Mouse (Mus musculus) mouse embryonic stem cell (cell line): ENCODE results near the gene Tmem198.

ENCODE experiments used
- in situ Hi-C, 2 experiments: fragments of 300-500 bp; cut with MboI; formaldehyde crosslinking; loops; 1 replicate in 1 of 2; 3 replicates in 1 of 2; pipeline ENCODE4 v1.14.3; 2019 to 2020; ENCODE audit warnings: low sequenced_read_pairs in 2 of 2, low pct_unique_long_range_greater_than_20kb in 1 of 2, mixed read lengths in 1 of 2; ENCODE audit not compliant: unreplicated experiment in 1 of 2

The Tmem198 gene

DNA sequence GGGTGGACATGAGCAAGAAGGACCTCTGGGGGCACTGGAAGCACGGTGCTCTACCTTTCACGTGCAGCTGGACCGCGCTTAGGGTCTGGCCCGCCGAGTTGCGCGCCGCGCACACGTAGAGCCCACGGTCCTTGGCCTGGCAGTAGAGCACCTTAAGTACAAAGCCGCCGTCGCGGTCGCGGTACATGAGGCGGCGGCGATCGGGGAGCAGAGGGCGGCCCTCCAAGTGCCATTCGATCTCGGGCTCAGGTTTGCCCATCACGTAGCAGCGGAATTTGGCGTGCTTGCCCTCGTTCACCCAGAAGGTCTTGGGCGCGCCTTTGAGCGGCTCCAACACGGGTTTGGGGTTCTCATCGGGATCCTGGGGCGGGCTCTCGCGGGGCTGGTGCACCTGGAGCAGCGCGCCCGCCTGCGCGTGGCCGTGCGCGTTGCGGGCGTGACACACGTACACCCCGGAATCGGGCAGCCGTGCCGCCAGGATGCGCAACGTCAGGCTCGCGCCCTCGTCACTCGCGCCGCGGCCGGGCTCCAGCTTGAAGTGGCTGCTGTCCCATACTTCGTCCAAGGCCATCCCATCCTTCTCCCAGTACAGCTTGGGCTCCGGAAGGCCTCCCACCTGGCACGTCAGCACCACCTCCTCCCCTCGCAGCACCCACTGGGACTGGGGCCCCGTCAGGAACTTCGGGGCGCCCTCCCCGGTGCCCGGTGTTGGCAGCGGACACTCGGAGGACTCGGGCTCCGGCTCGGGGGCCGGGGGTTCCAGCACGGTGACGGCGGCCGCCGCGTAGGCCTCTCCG lies 26.0 kb downstream of the Tmem198 start:
- in situ Hi-C loops, result no loop called here

DNA sequence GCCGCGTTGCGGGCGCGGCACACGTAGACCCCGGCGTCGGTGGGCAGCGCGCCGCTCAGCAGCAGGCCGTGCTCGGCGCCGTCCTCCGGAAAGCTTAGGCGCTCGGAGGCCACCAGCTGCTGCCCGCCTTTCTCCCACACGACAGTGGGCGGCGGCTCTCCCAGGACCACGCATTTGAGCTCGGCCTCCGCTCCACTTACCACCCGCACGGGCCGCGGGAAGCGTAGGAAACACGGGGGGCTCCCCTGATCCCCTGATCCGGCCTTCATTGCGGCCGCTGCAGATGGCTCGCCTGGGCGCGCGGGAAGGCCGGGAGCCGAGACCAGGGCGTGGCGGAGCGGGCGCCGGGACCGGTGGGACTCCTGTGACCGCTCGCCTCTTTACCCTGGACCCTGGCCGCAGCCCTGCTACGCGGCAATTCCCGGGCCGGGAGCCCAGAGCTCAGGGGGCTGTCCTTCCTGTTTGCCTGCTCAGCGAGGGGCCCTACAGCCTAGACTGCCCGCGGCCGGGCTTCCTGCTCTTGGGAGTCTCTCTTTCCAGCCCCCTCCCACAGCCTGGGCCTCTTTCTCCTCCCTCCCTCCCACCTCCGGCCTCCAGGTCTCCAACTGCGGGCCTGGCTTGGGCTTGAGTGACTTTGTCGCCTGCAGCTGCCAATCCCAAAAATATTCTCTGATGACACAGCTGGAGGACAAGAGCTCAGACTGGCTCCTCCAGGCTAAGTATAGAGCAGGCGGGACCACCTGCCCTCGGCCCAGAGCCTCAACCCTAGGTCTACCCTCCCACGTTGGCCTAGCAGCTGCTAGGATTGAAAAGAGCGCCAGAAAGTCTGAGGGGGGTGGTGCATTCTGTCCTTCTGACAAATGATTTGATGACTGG lies 26.9 kb downstream of the Tmem198 start, which contains the start of gene Obsl1:
Obsl1 (minus strand) TSS at position 497 of the 876 bp plus-strand sequence.
- in situ Hi-C loops, result no loop called here

DNA sequence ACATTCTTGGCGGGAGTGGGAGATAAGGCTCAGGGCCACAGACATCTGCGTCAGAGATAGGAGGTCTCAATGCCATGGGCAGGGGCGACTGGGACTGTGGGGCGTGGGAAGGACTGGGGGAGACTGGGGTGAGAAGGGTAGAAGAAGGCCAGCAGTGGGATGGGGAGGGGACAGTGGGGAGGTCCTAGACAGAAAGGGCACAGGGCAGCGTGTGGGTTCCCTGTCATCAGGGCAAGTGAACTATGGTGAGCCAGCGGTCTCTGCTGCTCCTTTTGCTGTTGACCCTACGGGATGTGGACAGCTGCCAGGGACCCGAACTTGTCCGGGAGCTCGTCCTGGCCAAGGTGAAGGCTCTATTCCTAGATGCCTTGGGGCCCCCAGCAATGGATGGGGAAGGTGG lies 27.7 kb downstream of the Tmem198 start, which contains the start of gene Inha:
Inha (plus strand) TSS at position 72 of the 400 bp plus-strand sequence.
- in situ Hi-C loops, result no loop called here

DNA sequence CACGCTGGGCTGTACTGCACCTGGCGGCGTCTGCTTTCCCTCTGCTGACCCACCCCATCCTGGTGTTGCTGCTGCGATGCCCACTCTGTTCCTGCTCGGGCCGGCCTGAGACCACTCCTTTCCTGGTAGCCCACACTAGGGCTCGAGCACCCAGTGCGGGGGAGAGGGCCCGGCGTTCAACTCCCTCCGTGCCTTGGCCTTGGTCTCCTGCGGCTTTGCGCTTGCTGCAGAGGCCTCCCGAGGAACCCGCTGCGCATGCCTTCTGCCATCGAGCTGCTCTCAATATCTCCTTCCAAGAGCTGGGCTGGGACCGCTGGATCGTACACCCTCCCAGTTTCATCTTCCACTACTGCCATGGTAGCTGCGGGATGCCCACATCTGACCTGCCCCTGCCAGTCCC lies 30.3 kb downstream of the Tmem198 start:
- in situ Hi-C loops, result no loop called here

DNA sequence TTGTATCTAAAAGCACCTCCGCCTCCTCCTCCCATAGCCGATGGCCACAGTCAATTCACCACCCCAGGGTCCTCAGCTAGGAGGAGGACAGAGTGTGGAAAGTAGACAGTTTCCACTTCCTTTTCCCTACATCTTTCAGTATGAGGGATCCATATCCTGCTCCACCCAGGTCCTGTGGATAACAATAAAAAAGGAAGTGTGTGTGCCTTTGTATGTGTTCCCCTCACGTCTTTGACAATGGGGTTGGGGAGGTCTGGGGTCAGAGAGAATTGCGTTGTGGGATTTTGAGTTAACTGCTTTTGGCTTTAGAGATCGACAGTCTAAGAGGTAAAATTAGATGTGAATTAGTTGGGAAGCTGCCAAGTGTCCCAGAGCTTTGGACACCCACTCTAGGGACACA lies 30.8 kb downstream of the Tmem198 start:
- in situ Hi-C loops, result no loop called here

DNA sequence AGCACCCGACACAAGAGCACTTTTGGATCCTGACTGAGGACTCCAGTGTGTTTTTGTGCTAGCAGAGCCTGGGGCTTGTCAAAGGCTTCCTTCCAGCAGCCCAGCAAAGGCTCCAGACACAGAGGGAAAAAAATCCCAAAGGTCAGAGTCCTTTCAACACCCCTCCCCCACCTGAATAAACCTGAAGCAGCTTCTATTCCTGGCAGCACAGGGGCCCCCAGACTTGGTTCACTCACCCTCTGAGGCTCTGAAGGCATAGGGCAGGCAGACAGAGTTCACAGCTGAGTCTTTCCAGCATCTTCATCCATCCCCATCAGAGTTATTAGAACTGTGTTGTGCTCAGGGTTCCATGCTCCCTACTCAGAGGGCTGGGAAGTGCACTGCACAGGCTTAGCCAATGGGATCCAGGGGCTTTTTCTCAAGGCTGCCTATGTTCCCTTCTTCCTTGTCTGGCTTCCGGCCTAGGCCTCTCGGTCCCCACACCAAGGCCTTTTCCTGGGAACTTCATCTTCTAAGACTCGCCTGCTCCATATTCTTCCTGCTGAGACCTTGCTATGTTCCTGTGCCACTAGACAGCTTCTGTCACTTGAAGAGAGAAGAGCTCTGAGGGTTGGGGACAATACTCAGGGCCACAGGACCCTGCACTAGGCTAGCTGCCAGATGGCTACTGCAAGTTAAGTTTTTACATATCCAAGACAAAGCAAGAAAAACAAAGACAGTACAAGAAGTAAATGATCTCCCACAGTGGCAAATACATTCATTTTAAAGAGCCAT lies 32.3 kb downstream of the Tmem198 start:
- in situ Hi-C loops, result no loop called here

DNA sequence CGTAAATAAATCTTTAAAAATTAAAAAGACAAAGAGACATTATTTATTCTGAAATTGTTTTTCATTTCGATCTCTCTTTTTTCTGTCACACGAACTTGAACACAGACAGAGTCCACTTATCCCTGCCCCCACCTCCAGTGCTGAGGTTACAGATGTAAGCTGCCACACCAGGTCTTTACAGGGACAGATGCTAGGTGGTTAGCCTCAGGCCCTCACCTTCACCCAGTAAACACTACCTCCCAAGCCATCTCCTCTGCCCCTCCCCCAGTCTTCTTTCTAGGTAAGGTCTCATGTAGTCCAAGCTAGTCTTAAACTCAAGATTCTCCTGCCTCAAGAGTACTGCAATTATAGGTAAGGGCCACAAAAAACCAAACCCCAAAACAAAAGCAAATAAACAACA lies 33.2 kb downstream of the Tmem198 start:
- in situ Hi-C loops, result no loop called here

DNA sequence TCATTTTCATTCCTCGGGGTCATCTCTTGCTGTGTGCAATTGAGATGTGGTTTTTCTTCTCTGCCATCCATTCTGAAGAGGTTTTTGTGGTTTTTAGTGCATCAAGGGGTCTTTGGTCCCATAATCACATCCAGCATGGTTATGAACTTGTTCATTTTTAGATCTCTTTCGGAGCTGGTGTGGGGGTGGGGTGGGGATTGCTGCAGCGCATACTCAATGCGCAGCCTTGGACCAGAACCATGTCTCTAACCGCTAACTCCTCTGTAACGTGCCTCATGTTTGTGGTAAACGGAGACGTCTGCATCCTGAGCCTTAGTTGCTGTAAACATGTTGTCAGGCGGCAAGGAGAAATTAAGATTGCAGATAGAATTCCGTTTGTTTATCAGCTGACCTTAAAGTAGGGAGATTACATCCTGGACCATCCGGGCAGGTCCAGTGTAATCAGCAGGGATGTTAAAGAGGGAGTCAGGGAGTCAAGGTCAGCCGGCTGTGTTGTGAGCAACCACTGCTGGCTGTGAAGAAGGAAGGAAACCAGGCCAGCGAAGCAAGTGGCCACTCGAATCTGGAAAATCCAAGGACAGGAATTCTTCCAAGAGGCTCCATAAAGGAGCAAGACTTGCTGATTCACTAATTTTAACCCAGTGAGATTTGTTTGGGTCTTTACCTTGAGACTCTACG lies 37.5 kb downstream of the Tmem198 start:
- in situ Hi-C loops, result no loop called here

DNA sequence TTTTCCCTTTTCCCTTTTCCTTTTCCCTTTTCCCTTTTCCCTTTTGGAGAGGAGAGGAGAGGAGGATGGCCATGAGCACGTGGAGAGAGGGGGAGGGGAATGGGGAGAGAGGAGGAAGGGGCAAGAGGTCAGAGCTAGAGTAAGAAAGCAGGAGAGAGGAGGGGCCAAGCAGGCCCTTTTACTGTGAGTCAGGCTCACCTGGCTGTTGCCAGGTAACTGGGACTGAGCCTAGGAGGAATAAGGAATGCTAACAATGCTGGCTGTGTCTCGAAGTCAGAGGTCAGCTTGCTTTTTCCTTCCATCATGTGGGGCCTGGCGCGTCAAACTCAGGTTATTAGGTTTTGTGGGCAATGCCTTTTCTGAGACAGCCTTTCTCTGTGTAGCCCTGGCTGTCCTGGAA lies 38.7 kb downstream of the Tmem198 start:
- in situ Hi-C loops, result no loop called here

DNA sequence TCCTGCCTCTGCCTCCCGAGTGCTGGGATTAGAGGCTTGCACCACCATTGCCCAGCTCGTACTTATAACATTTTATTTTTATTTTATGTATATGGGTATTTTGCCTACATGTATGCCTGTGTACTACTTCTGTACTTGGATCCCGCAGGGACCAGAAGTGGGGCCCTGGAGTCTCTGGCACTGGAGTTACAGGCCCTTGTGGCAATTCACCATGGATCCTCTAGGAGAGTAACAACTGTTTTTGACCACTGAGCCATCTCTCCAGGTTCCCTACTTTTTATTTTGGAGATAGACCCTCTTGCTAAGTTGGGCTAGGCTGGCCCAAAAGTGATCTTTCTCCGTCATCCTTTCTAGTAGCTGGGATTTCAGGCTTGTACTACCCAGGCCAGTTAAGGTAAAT lies 39.1 kb downstream of the Tmem198 start:
- in situ Hi-C loops, result no loop called here

DNA sequence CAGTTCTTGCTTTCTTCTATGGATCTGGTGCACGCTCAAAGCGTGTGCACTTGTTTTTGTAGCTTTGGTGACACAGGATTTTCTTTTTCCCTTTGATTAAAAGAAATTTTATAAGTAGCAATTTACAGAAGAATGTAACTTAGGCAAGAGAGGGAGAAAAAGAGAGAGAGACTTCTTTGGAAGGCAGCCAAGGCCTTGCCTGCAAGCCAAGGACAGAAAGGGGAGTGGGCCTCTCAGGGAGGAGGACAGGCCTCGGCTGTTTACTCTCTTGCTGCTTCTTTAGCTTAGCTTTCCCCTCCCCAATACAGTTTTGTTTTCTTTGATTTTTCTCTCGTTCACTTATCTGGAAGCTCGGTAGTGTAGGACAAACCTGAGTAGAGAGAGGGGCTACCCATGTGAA lies 40.2 kb downstream of the Tmem198 start:
- in situ Hi-C loops, result no loop called here

DNA sequence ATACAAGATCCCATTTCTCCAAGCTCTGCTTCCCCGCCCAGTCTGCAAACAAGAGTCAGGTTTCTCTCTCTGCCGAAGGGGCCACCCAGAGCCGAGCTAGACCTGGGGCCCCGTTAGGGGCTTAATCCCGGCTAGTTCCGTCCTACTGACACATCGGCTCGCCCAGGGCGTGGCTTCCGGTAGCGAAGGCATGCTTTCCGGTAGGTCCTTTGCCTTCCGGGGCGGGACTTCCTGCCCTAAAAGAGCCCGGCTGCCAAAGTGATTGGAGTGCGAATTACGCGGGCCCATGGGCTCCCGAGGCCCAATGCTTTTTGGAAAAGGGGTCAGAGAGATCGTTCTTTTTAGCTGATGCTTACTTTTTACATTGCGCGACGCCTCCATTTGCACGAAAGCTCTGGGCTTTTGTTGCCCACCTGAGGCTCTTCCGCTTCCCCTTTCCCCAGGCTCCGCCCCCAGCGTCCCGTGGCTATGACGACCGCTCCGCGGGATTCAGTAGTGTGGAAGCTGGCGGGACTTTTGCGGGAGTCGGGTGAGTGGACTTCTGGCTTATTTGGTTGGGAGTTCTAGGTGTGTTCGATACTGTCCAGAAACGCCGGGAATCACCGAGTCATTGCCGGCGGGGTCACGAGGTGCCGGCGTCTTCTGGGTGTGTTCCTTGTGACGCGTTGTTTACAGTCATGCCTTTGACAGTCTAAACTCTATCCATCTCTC lies 42.1 kb downstream of the Tmem198 start, which contains the start of gene Stk11ip:
Stk11ip (plus strand) TSS at position 209 of the 711 bp plus-strand sequence.
- in situ Hi-C loops, result no loop called here

DNA sequence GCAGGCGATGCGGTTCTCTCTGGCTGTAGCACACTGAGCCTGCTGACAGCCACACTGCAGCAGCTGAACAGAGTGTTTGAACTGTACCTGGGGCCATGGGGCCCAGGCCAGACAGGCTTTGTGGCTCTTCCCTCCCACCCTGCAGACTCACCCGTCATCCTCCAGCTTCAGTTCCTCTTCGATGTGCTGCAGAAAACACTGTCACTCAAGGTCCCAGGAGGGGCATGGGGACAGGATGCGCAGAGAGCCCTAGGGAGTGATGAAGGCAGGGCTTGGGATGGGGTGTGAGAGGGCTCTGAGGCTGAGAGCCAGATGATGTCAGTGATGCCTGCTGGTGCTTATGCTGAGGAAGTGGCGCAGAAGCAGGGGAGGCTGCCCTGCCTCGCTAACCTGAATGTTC lies 45.3 kb downstream of the Tmem198 start:
- in situ Hi-C loops, result no loop called here

DNA sequence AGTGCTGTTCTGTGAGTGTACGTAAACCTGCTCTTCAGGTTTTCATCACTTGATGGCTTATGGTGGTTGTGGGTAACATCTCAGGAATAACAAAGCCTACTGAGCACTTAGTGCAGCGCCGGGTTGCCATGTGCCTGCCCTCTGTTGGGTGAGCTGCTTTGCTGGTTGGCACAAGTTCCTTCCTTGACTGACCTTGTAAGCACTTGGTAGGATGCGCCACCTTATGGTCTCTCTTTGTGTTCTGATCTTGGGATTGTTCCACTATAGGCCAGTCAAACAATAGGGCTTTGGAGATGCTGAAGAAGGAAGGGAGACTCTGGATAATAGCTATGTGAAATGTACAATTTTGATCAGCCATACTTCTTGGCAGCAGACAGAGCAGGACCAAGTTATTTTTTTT lies 51.2 kb downstream of the Tmem198 start:
- in situ Hi-C loops, result no loop called here

DNA sequence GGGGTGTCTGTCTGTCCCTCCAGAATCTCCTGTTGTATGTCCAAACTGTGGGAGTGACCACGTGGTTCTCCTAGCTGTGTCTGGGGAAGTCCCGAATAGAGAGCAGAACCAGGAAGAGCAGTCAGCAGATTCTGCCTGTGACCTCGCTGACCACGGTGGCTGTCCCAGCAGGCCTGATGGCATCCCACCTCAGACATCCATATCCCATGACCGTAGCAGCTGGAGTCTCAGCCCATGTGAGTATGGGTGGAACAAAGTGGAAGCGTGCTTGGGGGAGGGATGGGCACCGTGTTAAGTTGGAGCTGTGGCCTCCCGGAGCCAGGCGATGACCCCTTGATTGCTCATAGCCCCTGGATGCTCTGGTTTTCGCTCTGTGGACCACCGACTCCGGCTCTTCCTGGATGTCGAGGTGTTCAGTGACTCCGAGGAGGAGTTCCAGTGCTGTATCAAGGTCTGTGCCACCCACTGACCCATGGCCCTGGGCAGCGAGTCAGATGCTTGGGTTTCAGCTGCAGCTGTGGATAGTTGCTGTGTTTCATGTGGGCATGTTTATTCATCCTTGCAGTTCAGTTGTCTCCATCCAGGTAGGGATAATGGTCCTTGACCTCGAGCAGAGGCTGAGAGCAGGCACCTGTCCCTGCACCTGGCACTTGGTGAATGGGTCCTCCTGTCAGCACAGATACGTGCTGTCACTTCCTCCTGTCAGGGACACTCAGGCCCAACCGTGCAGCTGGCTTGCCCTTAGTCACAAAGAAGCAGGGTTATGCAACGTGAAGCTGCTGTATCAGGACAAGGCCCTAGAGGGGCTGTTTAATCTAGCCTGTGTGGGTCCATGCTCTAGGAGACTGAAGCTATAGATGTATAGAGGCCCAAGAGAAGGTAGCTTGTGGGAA lies 53.2 kb downstream of the Tmem198 start:
- in situ Hi-C loops, result no loop called here

DNA sequence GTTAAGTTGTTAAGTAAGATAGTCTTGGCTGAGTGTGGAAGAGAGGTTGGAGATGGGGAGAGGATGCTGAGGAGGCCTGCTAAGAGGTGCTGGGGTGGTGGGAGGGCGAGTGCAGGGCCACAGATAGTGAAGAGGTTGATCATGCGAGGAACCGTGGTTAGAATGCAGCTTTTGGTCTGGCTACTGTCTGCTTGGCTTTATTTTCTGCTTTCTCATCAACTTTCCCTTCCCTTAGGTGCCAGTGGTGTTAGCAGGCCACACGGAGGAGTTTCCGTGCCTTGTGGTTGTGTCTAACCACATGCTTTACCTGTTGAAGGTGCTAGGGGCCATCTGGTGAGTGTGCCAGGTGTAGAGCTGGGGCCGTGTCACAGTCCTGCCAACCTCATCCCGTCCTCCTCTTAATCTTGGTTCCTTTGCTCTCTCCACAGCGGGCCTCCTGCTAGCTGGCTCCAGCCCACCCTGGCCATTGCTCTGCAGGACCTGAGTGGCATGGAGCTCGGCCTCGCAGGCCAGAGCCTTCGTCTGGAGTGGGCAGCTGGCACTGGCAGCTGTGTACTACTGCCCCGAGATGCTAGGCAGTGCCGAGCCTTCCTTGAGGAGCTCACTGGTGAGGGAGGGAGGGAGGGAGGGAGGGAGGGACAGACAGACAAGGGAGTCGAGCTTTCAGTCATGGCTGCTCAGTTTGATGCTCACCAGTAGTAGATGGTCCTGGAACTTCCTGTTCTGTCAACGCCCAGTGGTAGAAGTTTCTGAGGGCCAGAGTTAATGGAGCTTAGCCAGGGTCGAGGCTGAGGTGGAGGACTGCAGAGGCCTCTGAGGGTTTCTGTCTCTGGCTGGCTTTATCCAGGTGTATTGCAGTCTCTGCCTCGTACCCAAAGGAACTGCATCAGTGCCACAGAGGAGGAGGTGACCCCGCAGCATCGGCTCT lies 54.3 kb downstream of the Tmem198 start:
- in situ Hi-C loops, result no loop called here
